Mouse (Mus musculus): ENCODE measurements at regions not wholly inside any gene's neighbourhood (a gene's known extent, or its start where the extent isn't known, plus 50 kb on each side); places are given as distances from the start of the nearest gene placed in this dataset.

DNA sequence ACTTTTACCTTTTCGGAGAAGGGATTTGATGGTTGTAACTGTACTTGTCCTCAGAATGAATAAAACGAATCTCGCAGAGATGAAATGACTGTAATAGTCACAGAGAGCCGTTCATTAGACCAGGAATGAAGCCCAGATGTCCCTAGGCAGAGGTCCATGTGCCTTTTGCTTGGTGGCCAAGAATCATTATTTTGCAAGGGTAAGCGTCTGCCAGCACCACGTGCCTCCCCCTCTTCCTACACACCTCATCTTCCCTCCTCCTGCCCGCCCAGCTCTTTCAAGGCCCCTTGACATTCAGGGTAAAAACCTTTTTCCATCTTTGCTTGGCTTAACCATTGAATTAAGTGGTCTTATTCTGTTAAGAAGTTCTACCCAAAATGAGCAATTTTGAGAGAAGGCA lies 161.1 kb upstream of the Rad23b start:
- TF ChIP-seq TCF12 (IDR thresholded peaks at IDR 0.05; ENCODE audit: low read depth, low read length): no peak
- no peak for TF ChIP-seq MAZ (IDR thresholded peaks at IDR 0.05; ENCODE audit: low read depth, low read length)
- no peak for TF ChIP-seq MYC (IDR thresholded peaks at IDR 0.05; ENCODE audit: low read depth, low read length)
- TF ChIP-seq MAFK (IDR thresholded peaks at IDR 0.05; ENCODE audit: insufficient replicate concordance, low read length): no peak

All from CH12.LX (cell line).